Mouse (Mus musculus): ENCODE measurements around the gene Taf8. TPM values are rescaled to one million over a fixed set of nuclear protein-coding genes. Genes with fewer than 3 reads are reported as not detected.

Gene Taf8
- polyA plus RNA-seq, 1 experiment from 2014 or later, result 21.4 TPM

DNA sequence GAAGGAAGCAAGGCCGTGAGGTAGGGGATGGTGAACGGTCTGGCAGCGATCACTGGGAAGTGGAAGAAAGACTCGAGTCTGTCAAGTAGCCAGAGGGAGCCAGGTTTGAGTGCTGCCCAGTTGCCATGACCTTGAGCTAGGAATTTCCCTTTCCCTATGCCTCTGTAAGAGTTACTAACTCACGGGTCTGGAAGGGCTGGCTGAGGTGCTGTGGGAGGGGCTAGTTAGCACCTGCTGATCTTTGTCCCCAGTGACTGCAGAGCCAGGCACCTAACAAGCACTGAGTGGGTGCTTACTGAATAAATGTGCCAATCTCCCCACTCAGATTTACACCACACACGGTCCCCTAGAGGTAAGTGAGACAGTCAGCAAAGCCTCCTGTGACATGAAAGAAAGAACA is 8.4 kb downstream of the Taf8 start:
- TF ChIP-seq CTCF (IDR thresholded peaks at IDR 0.05; ENCODE audit: low read depth), result no peak
- ATAC-seq (replicated peaks; ENCODE audit: low FRiP score, low read depth), result no peak
- Histone ChIP-seq H3K9me3 (replicated peaks; ENCODE audit: low read length) (no peaks in the 10 kb centered on the region), H3K36me3 (ENCODE audit: insufficient read depth, low read length) (peaks cover 75% of the 10 kb centered on the region), H3K27ac (no peak overlapping the region), H3K9ac (ENCODE audit: low read depth, low read length) (no peak overlapping the region), H3K4me2 (ENCODE audit: low read length) (no peak overlapping the region), H3K4me1 (replicated peaks; ENCODE audit: insufficient read depth, low read length) (no peaks in the 10 kb centered on the region), H3K27me3 (ENCODE audit: insufficient read depth, low read length) (no peaks in the 10 kb centered on the region), H3K4me3 (replicated peaks; ENCODE audit: low read depth, low read length) (no peak overlapping the region)
- WGBS, result 85% methylated on average over 6 of the region's 6 CpGs
- DNase-seq (ENCODE audit: low spot score), result no peak

- DNase-seq (ENCODE audit: low spot score) (no peak), ATAC-seq (replicated peaks; ENCODE audit: low FRiP score, low read depth) (no peak)
- WGBS, result 73% methylated on average over 6 of the region's 6 CpGs
- no peak for TF ChIP-seq CTCF (IDR thresholded peaks at IDR 0.05; ENCODE audit: low read depth)
- no peak overlapping the region for H3K4me3 ChIP-seq (replicated peaks; ENCODE audit: low read depth, low read length)
- peaks cover 73% of the 10 kb centered on the region for H3K36me3 ChIP-seq (ENCODE audit: insufficient read depth, low read length)
- H3K27me3 ChIP-seq (ENCODE audit: insufficient read depth, low read length), result no peaks in the 10 kb centered on the region
- H3K9ac ChIP-seq (ENCODE audit: low read depth, low read length), result no peak overlapping the region
- no peaks in the 10 kb centered on the region for H3K9me3 ChIP-seq (replicated peaks; ENCODE audit: low read length)
- no peak overlapping the region for H3K4me2 ChIP-seq (ENCODE audit: low read length)
- H3K4me1 ChIP-seq (replicated peaks; ENCODE audit: insufficient read depth, low read length), result no peaks in the 10 kb centered on the region
- no peak overlapping the region for H3K27ac ChIP-seq
Measured at GRCm38 (mm10) chr17:47492731-47493130, 9.4 kb downstream of the Taf8 start.

DNA sequence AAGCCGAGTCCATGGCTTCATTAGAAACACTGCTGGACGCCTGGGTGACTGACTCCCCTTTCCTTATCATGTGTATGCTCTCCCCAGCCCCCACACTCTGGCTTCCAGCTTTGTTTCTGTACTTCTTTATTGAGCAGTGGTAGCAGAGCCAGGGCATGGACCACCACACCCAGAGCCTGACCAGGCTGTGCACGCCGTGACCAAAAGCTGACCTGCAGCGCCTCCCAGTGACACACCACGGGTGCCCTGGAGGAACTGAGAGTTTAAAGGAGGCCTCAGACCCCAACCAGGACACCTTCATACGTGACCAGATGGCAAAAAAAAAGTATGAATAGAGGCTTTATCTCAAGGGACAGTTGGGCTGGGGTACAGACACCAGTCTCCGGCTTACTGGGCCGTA is 11.3 kb downstream of the Taf8 start:
- H3K9me3 ChIP-seq (replicated peaks; ENCODE audit: low read length), result no peaks in the 10 kb centered on the region
- peaks cover 61% of the 10 kb centered on the region for H3K36me3 ChIP-seq (ENCODE audit: insufficient read depth, low read length)
- H3K4me1 ChIP-seq (replicated peaks; ENCODE audit: insufficient read depth, low read length), result no peaks in the 10 kb centered on the region
- no peaks in the 10 kb centered on the region for H3K27me3 ChIP-seq (ENCODE audit: insufficient read depth, low read length)
- H3K9ac ChIP-seq (ENCODE audit: low read depth, low read length), result no peak overlapping the region
- no peak overlapping the region for H3K27ac ChIP-seq
- DNase-seq (ENCODE audit: low spot score) (no peak), ATAC-seq (replicated peaks; ENCODE audit: low FRiP score, low read depth) (no peak)
- TF ChIP-seq CTCF (IDR thresholded peaks at IDR 0.05; ENCODE audit: low read depth), result peak; percentile 54
- no peak overlapping the region for H3K4me3 ChIP-seq (replicated peaks; ENCODE audit: low read depth, low read length)
- no peak overlapping the region for H3K4me2 ChIP-seq (ENCODE audit: low read length)
- 84% methylated on average over 9 of the region's 9 CpGs for WGBS

DNA sequence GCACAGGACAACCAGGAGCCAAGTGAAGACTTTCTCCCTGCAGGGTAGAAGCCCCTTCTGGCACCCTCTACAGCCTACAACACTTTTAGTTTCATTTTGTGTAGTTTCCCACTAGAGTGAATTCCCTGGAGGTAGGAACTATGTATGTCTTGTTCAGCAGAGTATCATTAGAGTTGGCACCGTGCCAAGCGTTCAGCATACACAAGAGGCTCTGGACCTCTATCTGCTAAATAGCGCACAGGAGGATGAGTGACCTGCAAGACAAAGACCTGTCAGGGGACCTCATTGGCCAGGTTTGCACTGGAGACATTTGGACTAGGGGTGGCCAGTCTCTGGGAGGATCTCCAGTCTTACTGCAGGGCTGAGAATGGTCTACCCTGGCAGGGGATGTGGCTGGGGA is 16.3 kb downstream of the Taf8 start:
- no peak for ATAC-seq (replicated peaks; ENCODE audit: low FRiP score, low read depth)
- Histone ChIP-seq H3K27me3 (ENCODE audit: insufficient read depth, low read length) (no peaks in the 10 kb centered on the region), H3K9ac (ENCODE audit: low read depth, low read length) (no peak overlapping the region), H3K4me1 (replicated peaks; ENCODE audit: insufficient read depth, low read length) (0 out of 2 replicates have a peak, but pooled peaks cover 8% of the 10 kb centered on the region), H3K4me3 (replicated peaks; ENCODE audit: low read depth, low read length) (no peak overlapping the region), H3K27ac (0 out of 2 replicates have a peak overlapping the region, but pooled peaks have one; percentile 82), H3K4me2 (ENCODE audit: low read length) (no peak overlapping the region), H3K36me3 (ENCODE audit: insufficient read depth, low read length) (peaks cover 18% of the 10 kb centered on the region), H3K9me3 (replicated peaks; ENCODE audit: low read length) (no peaks in the 10 kb centered on the region)
- 84% methylated on average over 3 of the region's 3 CpGs for WGBS
- no peak for TF ChIP-seq CTCF (IDR thresholded peaks at IDR 0.05; ENCODE audit: low read depth)
- no peak for DNase-seq (ENCODE audit: low spot score)

DNA sequence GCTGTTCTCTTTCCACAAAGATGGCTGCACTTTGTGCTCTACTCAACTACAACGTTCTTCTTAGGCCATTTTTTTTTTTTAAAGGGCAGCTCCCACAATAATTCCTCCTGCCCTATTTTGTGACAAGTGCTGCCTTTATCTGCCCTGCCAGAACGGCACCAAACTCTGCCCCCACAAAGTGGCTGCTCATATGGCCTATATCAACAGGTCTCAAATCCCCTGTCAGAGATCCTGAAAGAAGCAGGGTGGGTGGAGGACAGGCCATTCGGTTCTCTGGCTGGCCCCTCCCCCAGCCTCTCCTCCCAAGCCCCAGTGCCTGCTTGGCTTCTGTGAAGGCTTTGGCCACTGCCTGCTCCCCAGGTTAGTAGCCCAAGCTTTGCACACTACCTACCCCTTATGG is 17.1 kb downstream of the Taf8 start:
- ATAC-seq (replicated peaks; ENCODE audit: low FRiP score, low read depth) (no peak), DNase-seq (ENCODE audit: low spot score) (peak; percentile 63)
- Histone ChIP-seq H3K4me2 (ENCODE audit: low read length) (no peak overlapping the region), H3K4me3 (replicated peaks; ENCODE audit: low read depth, low read length) (no peak overlapping the region), H3K4me1 (replicated peaks; ENCODE audit: insufficient read depth, low read length) (0 out of 2 replicates have a peak, but pooled peaks cover 8% of the 10 kb centered on the region), H3K27ac (peak overlapping the region; percentile 82), H3K27me3 (ENCODE audit: insufficient read depth, low read length) (no peaks in the 10 kb centered on the region), H3K9me3 (replicated peaks; ENCODE audit: low read length) (no peaks in the 10 kb centered on the region), H3K36me3 (ENCODE audit: insufficient read depth, low read length) (peaks cover 10% of the 10 kb centered on the region), H3K9ac (ENCODE audit: low read depth, low read length) (no peak overlapping the region)
- TF ChIP-seq CTCF (IDR thresholded peaks at IDR 0.05; ENCODE audit: low read depth), result no peak
- 4% methylated on average over 3 of the region's 3 CpGs for WGBS

GRCm38 (mm10) chr17:47484241-47484921 is 17.7 kb downstream of the Taf8 start:
- Histone ChIP-seq H3K4me2 (ENCODE audit: low read length) (no peak overlapping the region), H3K36me3 (ENCODE audit: insufficient read depth, low read length) (peaks cover 3% of the 10 kb centered on the region), H3K4me3 (replicated peaks; ENCODE audit: low read depth, low read length) (no peak overlapping the region), H3K27ac (peak overlapping the region; percentile 82), H3K9ac (ENCODE audit: low read depth, low read length) (no peak overlapping the region), H3K4me1 (replicated peaks; ENCODE audit: insufficient read depth, low read length) (0 out of 2 replicates have a peak, but pooled peaks cover 8% of the 10 kb centered on the region), H3K9me3 (replicated peaks; ENCODE audit: low read length) (no peaks in the 10 kb centered on the region), H3K27me3 (ENCODE audit: insufficient read depth, low read length) (no peaks in the 10 kb centered on the region)
- 0 out of 2 replicates have a peak, but pooled peaks have one; percentile 1 for TF ChIP-seq CTCF (IDR thresholded peaks at IDR 0.05; ENCODE audit: low read depth)
- DNase-seq (ENCODE audit: low spot score), result peak; percentile 80
- WGBS, result 24% methylated on average over 1 of the region's 1 CpGs
- ATAC-seq (replicated peaks; ENCODE audit: low FRiP score, low read depth), result peak; percentile 77

All from kidney, postnatal 0 days (tissue).